ENCODE assay signal across 8 mouse cellular contexts in genomic region chr4:108405766-108406137, GRCm38 (mm10). TPM values are rescaled to one million over a fixed set of nuclear protein-coding genes. Genes with fewer than 3 reads are reported as not detected.
DNase-seq lines count a peak whose midpoint lies in the region; ATAC-seq lines count a peak whose summit lies in the region.

No protein-coding gene starts in this region.

- peaks cover 21% of the 10 kb centered on the region for H3K36me3 ChIP-seq in embryonic facial prominence, embryonic 14.5 days (ENCODE audit: control insufficient read depth, insufficient read depth, low read length)
- H3K36me3 ChIP-seq in hindbrain, embryonic 14.5 days (replicated peaks; ENCODE audit: control insufficient read depth, insufficient read depth) = no peaks in the 10 kb centered on the region
- no peaks in the 10 kb centered on the region for H3K36me3 ChIP-seq in liver, embryonic 12.5 days
- no peaks in the 10 kb centered on the region for H3K36me3 ChIP-seq in neural tube, embryonic 14.5 days (ENCODE audit: control insufficient read depth, insufficient read depth, low read length)

- H3K4me3 ChIP-seq in embryonic facial prominence, embryonic 14.5 days (ENCODE audit: low read depth, low read length) = peak overlapping the region; percentile 56
- peak overlapping the region; percentile 45 for H3K4me3 ChIP-seq in hindbrain, embryonic 14.5 days (replicated peaks; ENCODE audit: low read length)
- peak overlapping the region; percentile 50; the same call in 1 of the 2 replicates for H3K4me3 ChIP-seq in liver, embryonic 12.5 days
- peak overlapping the region; percentile 44 for H3K4me3 ChIP-seq in neural tube, embryonic 14.5 days (ENCODE audit: low read depth, low read length)

- H3K4me2 ChIP-seq in embryonic facial prominence, embryonic 14.5 days (ENCODE audit: low read depth, low read length) = peak overlapping the region; percentile 86
- peak overlapping the region; percentile 92 for H3K4me2 ChIP-seq in hindbrain, embryonic 14.5 days (replicated peaks)
- peak overlapping the region; percentile 67 for H3K4me2 ChIP-seq in liver, embryonic 12.5 days
- peak overlapping the region; percentile 83; the same call in 1 of the 2 replicates for H3K4me2 ChIP-seq in neural tube, embryonic 14.5 days (ENCODE audit: low read depth, low read length)

- WGBS in embryonic facial prominence, embryonic 14.5 days = 62% methylated on average over 3 of the region's 3 CpGs
- WGBS in hindbrain, embryonic 14.5 days = 76% methylated on average over 3 of the region's 3 CpGs
- 61% methylated on average over 3 of the region's 3 CpGs for WGBS in liver, embryonic 12.5 days (ENCODE audit: insufficient replicate concordance)
- 62% methylated on average over 3 of the region's 3 CpGs for WGBS in neural tube, embryonic 14.5 days

- no peaks in the 10 kb centered on the region for H3K27me3 ChIP-seq in embryonic facial prominence, embryonic 14.5 days (replicated peaks; ENCODE audit: control insufficient read depth, insufficient read depth, low read length)
- H3K27me3 ChIP-seq in hindbrain, embryonic 14.5 days (ENCODE audit: control insufficient read depth, insufficient read depth, low read length) = no peaks in the 10 kb centered on the region
- peaks cover 54% of the 10 kb centered on the region for H3K27me3 ChIP-seq in liver, embryonic 12.5 days (replicated peaks)
- H3K27me3 ChIP-seq in neural tube, embryonic 14.5 days (ENCODE audit: control insufficient read depth, insufficient read depth, low read length) = no peaks in the 10 kb centered on the region

- H3K4me1 ChIP-seq in embryonic facial prominence, embryonic 14.5 days (ENCODE audit: control insufficient read depth, insufficient read depth, low read length) = peaks cover 18% of the 10 kb centered on the region
- peaks cover 18% of the 10 kb centered on the region for H3K4me1 ChIP-seq in hindbrain, embryonic 14.5 days (replicated peaks; ENCODE audit: control insufficient read depth, insufficient read depth, low read length)
- peaks cover 17% of the 10 kb centered on the region; the same call in 1 of the 2 replicates for H3K4me1 ChIP-seq in liver, embryonic 12.5 days
- H3K4me1 ChIP-seq in neural tube, embryonic 14.5 days (ENCODE audit: control insufficient read depth, insufficient read depth, low read length) = peaks cover 6% of the 10 kb centered on the region; the same call in 1 of the 2 replicates

- H3K9me3 ChIP-seq in embryonic facial prominence, embryonic 14.5 days (ENCODE audit: control insufficient read depth, low read length) = no peaks in the 10 kb centered on the region
- H3K9me3 ChIP-seq in hindbrain, embryonic 14.5 days (ENCODE audit: control insufficient read depth, low read length) = no peaks in the 10 kb centered on the region
- no peaks in the 10 kb centered on the region for H3K9me3 ChIP-seq in liver, embryonic 12.5 days (replicated peaks)
- no peaks in the 10 kb centered on the region for H3K9me3 ChIP-seq in neural tube, embryonic 14.5 days (ENCODE audit: control insufficient read depth, low read length)

- peak overlapping the region; percentile 77 for H3K9ac ChIP-seq in embryonic facial prominence, embryonic 14.5 days (ENCODE audit: low read depth, low read length)
- H3K9ac ChIP-seq in hindbrain, embryonic 14.5 days = peak overlapping the region; percentile 77
- H3K9ac ChIP-seq in liver, embryonic 12.5 days = no peak overlapping the region
- H3K9ac ChIP-seq in neural tube, embryonic 14.5 days (replicated peaks; ENCODE audit: low read depth, low read length) = peak overlapping the region; percentile 72

- ATAC-seq in CD4-positive, CD25-positive, alpha-beta regulatory T cell, adult 4 months = no peak
- ATAC-seq in embryonic facial prominence, embryonic 14.5 days (ENCODE audit: low read depth) = peak; percentile 76
- ATAC-seq in hindbrain, embryonic 14.5 days (ENCODE audit: low FRiP score) = peak; percentile 43; the same call in 1 of the 2 replicates
- peak; percentile 37 for ATAC-seq in liver, embryonic 12.5 days
- ATAC-seq in neural tube, embryonic 14.5 days (ENCODE audit: low read depth) = peak; percentile 18; the same call in 1 of the 2 replicates

- peak overlapping the region; percentile 85 for H3K27ac ChIP-seq in embryonic facial prominence, embryonic 14.5 days (replicated peaks; ENCODE audit: low read depth, low read length)
- peak overlapping the region; percentile 68; the same call in 1 of the 2 replicates for H3K27ac ChIP-seq in hindbrain, embryonic 14.5 days
- H3K27ac ChIP-seq in liver, embryonic 12.5 days = peak overlapping the region; percentile 45; the same call in 1 of the 2 replicates
- H3K27ac ChIP-seq in neural tube, embryonic 14.5 days (ENCODE audit: low read depth, low read length) = peak overlapping the region; percentile 67; the same call in 1 of the 2 replicates

- peak; percentile 7 for DNase-seq in CD4-positive, CD25-positive, alpha-beta regulatory T cell, adult 2 months (ENCODE audit: low read depth, low spot score)
- peak; percentile 72 for DNase-seq in embryonic facial prominence, embryonic 14.5 days (ENCODE audit: low spot score)
- DNase-seq in hindbrain, embryonic 14.5 days (ENCODE audit: low spot score) = no peak
- DNase-seq in cerebellum, postnatal 10 days = no peak
- no peak for DNase-seq in left cerebral cortex, adult 18-20 months (ENCODE audit: low spot score in 2 of 2)

RNA-seq across cellular contexts. Expression of gene Gpx7, which starts 1.0 kb away (rescaled TPM):
- polyA plus RNA-seq in CD4-positive, CD25-positive, alpha-beta regulatory T cell, adult 4 months (2017; shearing (Covaris generic)) = 1 to 10 TPM; 4.4 to 5.1 TPM
- 124 and 127 TPM in 2 replicates for polyA plus RNA-seq in embryonic facial prominence, embryonic 14.5 days (2014; fragmentation: Nextera tagmentation; extraction: Ambion mirVana)
- 32.6 and 34.9 TPM in 2 replicates for polyA plus RNA-seq in hindbrain, embryonic 14.5 days (2014; fragmentation: Nextera tagmentation; extraction: Ambion mirVana)
- 12.3 and 13.6 TPM in 2 replicates for polyA plus RNA-seq in liver, embryonic 12.5 days (2016; fragmentation: Nextera tagmentation; extraction: Ambion mirVana)
- 21.7 and 37.4 TPM in 2 replicates for polyA plus RNA-seq in neural tube, embryonic 14.5 days (2014; fragmentation: Nextera tagmentation; extraction: Ambion mirVana)
- total RNA-seq in left cerebral cortex, adult 18-20 months (2021) = 1 to 10 TPM; 3.5 to 5.3 TPM

RNA-seq across cellular contexts. Expression of gene Shisal2a, which starts 22.6 kb away (rescaled TPM):
- not detected for polyA plus RNA-seq in CD4-positive, CD25-positive, alpha-beta regulatory T cell, adult 4 months (2017; shearing (Covaris generic))
- polyA plus RNA-seq in embryonic facial prominence, embryonic 14.5 days (2014; fragmentation: Nextera tagmentation; extraction: Ambion mirVana) = 3.9 and 4.7 TPM in 2 replicates
- 5.5 and 7.6 TPM in 2 replicates for polyA plus RNA-seq in hindbrain, embryonic 14.5 days (2014; fragmentation: Nextera tagmentation; extraction: Ambion mirVana)
- 0.32 TPM in 1 of 2 replicates, not detected in the other for polyA plus RNA-seq in liver, embryonic 12.5 days (2016; fragmentation: Nextera tagmentation; extraction: Ambion mirVana)
- 6.0 and 7.7 TPM in 2 replicates for polyA plus RNA-seq in neural tube, embryonic 14.5 days (2014; fragmentation: Nextera tagmentation; extraction: Ambion mirVana)
- not detected for total RNA-seq in left cerebral cortex, adult 18-20 months (2021)

RNA-seq across cellular contexts. Expression of gene Tut4, which starts 53.5 kb away (rescaled TPM):
- 10 to 100 TPM; 81.5 to 96.5 TPM for polyA plus RNA-seq in CD4-positive, CD25-positive, alpha-beta regulatory T cell, adult 4 months (2017; shearing (Covaris generic))
- polyA plus RNA-seq in embryonic facial prominence, embryonic 14.5 days (2014; fragmentation: Nextera tagmentation; extraction: Ambion mirVana) = 46.7 and 55.4 TPM in 2 replicates
- 37.7 and 54.8 TPM in 2 replicates for polyA plus RNA-seq in hindbrain, embryonic 14.5 days (2014; fragmentation: Nextera tagmentation; extraction: Ambion mirVana)
- 25.2 and 29.0 TPM in 2 replicates for polyA plus RNA-seq in liver, embryonic 12.5 days (2016; fragmentation: Nextera tagmentation; extraction: Ambion mirVana)
- 55.8 and 65.8 TPM in 2 replicates for polyA plus RNA-seq in neural tube, embryonic 14.5 days (2014; fragmentation: Nextera tagmentation; extraction: Ambion mirVana)
- 10 to 100 TPM; 29.3 to 38.3 TPM for total RNA-seq in left cerebral cortex, adult 18-20 months (2021)

Comparison
In these comparisons a context has a peak if more than half of its experiments do, and no peak if none do; other contexts are left out.
1. DNase-seq: peak in CD4-positive, CD25-positive, alpha-beta regulatory T cell, adult 2 months (single experiment) and embryonic facial prominence, embryonic 14.5 days (single experiment); none in hindbrain, embryonic 14.5 days (single experiment), cerebellum, postnatal 10 days (0 of 2) and left cerebral cortex, adult 18-20 months (0 of 2).
2. Peak in every context shown above with its lines, with median percentiles within 50 percentile points of each other: H3K27ac ChIP-seq, H3K4me2 ChIP-seq and H3K4me3 ChIP-seq.